Mouse (Mus musculus) E14TG2a.4 (cell line): ENCODE data around the gene Rai14.

ENCODE experiments used
- CTCF ChIP-seq: conservative IDR thresholded peaks from 2 replicates; pipeline ENCODE4 v1.5.1; 2014; ENCODE audit warnings: low read length
- NANOG ChIP-seq: IDR thresholded peaks from 2 replicates; pipeline ENCODE4 v1.6.1; 2014; ENCODE audit warnings: borderline replicate concordance, low read length, mixed read lengths
- POU5F1 ChIP-seq: IDR thresholded peaks from 2 replicates; pipeline ENCODE4 v1.6.1; 2014; ENCODE audit warnings: low read length, borderline replicate concordance

GRCm38 (mm10) chr15:10679571-10679970, 34.9 kb downstream of the Rai14 start:
- TF ChIP-seq CTCF (no peak), NANOG (no peak), POU5F1 (no peak)
